Mouse (Mus musculus): ENCODE data around the gene Cstb.

DNA sequence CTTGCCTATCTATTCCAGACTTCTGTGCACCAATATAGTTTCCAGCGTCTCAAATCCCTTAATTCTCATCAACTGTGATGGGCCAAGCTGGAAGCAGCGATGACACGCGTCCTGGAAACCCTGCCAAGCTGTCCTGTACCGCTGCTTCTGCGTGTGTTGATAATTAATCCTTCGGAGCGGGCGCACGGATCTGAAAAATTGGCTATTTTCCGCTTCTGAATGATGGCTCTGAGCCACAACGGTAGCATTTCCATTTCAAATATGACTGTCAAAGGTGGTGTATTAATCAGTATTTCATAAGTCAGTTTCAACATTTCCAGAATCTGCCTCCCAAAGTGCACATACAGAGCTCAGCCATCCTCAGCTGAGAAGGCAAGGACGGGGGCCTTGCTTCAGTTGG, 31.2 kb downstream of the Cstb start:
- TF ChIP-seq POLR2A (IDR thresholded peaks at IDR 0.05; ENCODE audit: insufficient read depth, low read depth, low read length) (no peak), CTCF (IDR thresholded peaks at IDR 0.05) (no peak)

Measured in heart, adult 2 months (tissue).